Mouse (Mus musculus) limb, embryonic 12.5 days (tissue): ENCODE measurements around the gene Lrrc28. TPM values are rescaled to one million over a fixed set of nuclear protein-coding genes. Genes with fewer than 3 reads are reported as not detected.
"Not testable (repeated sequence)": the region's sequence is repeated elsewhere in the genome, so short reads cannot be mapped to it uniquely, and the experiment has no call there.

Source experiments
- ATAC-seq: fragments of 200-750 bp; cut with Nextera tagmentation; 2 replicates; pipeline ENCODE4 v1.8.0; 2017; ENCODE audit warnings: low read depth, moderate TSS enrichment; ENCODE audit not compliant: insufficient number of reproducible peaks, insufficient read depth, low FRiP score, low TSS enrichment
- H3K27ac ChIP-seq: fragments of 300-500 bp; sonication (generic); 2 replicates; pipeline ENCODE4 v1.5.1; 2016; ENCODE audit warnings: mild to moderate bottlenecking, moderate library complexity
- H3K27me3 ChIP-seq: fragments of 300-500 bp; sonication (generic); 2 replicates; pipeline ENCODE4 v1.6.1; 2016; ENCODE audit warnings: mild to moderate bottlenecking, moderate library complexity
- H3K36me3 ChIP-seq: fragments of 300-500 bp; sonication (generic); 2 replicates; pipeline ENCODE4 v1.6.1; 2016; ENCODE audit warnings: mild to moderate bottlenecking, moderate library complexity
- H3K4me1 ChIP-seq: fragments of 300-500 bp; sonication (generic); replicated peaks from 2 replicates; pipeline ENCODE4 v1.6.1; 2016
- H3K4me2 ChIP-seq: fragments of 300-500 bp; sonication (generic); 2 replicates; pipeline ENCODE4 v1.6.1; 2016; ENCODE audit warnings: mild to moderate bottlenecking, moderate library complexity
- H3K4me3 ChIP-seq: fragments of 300-500 bp; sonication (generic); replicated peaks from 2 replicates; pipeline ENCODE4 v1.5.1; 2016; ENCODE audit warnings: mild to moderate bottlenecking
- H3K9ac ChIP-seq: fragments of 300-500 bp; sonication (generic); replicated peaks from 2 replicates; pipeline ENCODE4 v1.6.1; 2016; ENCODE audit warnings: mild to moderate bottlenecking, moderate library complexity
- H3K9me3 ChIP-seq: fragments of 300-500 bp; sonication (generic); 2 replicates; pipeline ENCODE4 v1.6.1; 2016; ENCODE audit warnings: mild to moderate bottlenecking, moderate library complexity
- WGBS: fragments of 180-500 bp; shearing (Covaris S2); methylation state at CpG from one replicate; pipeline ENCODE4 v1.1.7; 2016; 5-methylcytosine and 5-hydroxymethylcytosine counted together
- polyA plus RNA-seq: library from polyadenylated mRNA; unstranded; fragments of >200 nt; fragmentation: Nextera tagmentation; extraction: Ambion mirVana; gene quantifications from 2 replicates; pipeline ENCODE4 v1.2.1, GENCODE M21; 2016

Lrrc28 gene
- polyA plus RNA-seq, 1 experiment from 2014 or later: 27.1 TPM

GRCm38 (mm10) chr7:67529381-67529780, 115.7 kb downstream of the Lrrc28 start:
- H3K4me1 ChIP-seq: peaks cover 12% of the 10 kb centered on the region
- H3K4me2 ChIP-seq: no peak overlapping the region
- WGBS: 78% methylated on average over 6 of the region's 6 CpGs
- no peaks in the 10 kb centered on the region for H3K9me3 ChIP-seq
- H3K27me3 ChIP-seq: no peaks in the 10 kb centered on the region
- no peak for ATAC-seq
- no peak overlapping the region for H3K27ac ChIP-seq
- peaks cover 4% of the 10 kb centered on the region; the same call in 1 of the 2 replicates for H3K36me3 ChIP-seq
- no peak overlapping the region for H3K4me3 ChIP-seq
- H3K9ac ChIP-seq: no peak overlapping the region

- no peak overlapping the region for H3K4me2 ChIP-seq
- no peak for ATAC-seq
- H3K9ac ChIP-seq: no peak overlapping the region
- H3K9me3 ChIP-seq: no peaks in the 10 kb centered on the region
- H3K36me3 ChIP-seq: peaks cover 4% of the 10 kb centered on the region; the same call in 1 of the 2 replicates
- H3K4me3 ChIP-seq: no peak overlapping the region
- no peaks in the 10 kb centered on the region for H3K27me3 ChIP-seq
- H3K27ac ChIP-seq: no peak overlapping the region
- H3K4me1 ChIP-seq: peaks cover 12% of the 10 kb centered on the region
- 93% methylated on average over 18 of the region's 18 CpGs for WGBS
These were observed 116.2 kb downstream of the Lrrc28 start for GRCm38 (mm10) chr7:67528821-67529221.

GRCm38 (mm10) chr7:67528063-67528811, 116.8 kb downstream of the Lrrc28 start:
- Histone ChIP-seq H3K4me2 (no peak overlapping the region), H3K27ac (peak overlapping the region; percentile 51), H3K4me3 (no peak overlapping the region), H3K9ac (no peak overlapping the region), H3K9me3 (no peaks in the 10 kb centered on the region), H3K27me3 (no peaks in the 10 kb centered on the region), H3K4me1 (peaks cover 12% of the 10 kb centered on the region), H3K36me3 (peaks cover 4% of the 10 kb centered on the region; the same call in 1 of the 2 replicates)
- no peak for ATAC-seq
- 81% methylated on average over 10 of the region's 10 CpGs for WGBS

- no peaks in the 10 kb centered on the region for H3K9me3 ChIP-seq
- peaks cover 12% of the 10 kb centered on the region for H3K4me1 ChIP-seq
- H3K9ac ChIP-seq: no peak overlapping the region
- H3K4me2 ChIP-seq: no peak overlapping the region
- ATAC-seq: no peak
- peaks cover 4% of the 10 kb centered on the region; the same call in 1 of the 2 replicates for H3K36me3 ChIP-seq
- no peak overlapping the region for H3K4me3 ChIP-seq
- H3K27me3 ChIP-seq: no peaks in the 10 kb centered on the region
- WGBS: 93% methylated on average over 3 of the region's 3 CpGs
- no peak overlapping the region for H3K27ac ChIP-seq
These were observed 119.0 kb downstream of the Lrrc28 start for GRCm38 (mm10) chr7:67525886-67526580.

GRCm38 (mm10) chr7:67524069-67524468, 121.0 kb downstream of the Lrrc28 start:
- not testable (repeated sequence) for H3K4me1 ChIP-seq, H3K27me3 ChIP-seq, H3K9me3 ChIP-seq, ATAC-seq, H3K36me3 ChIP-seq, H3K9ac ChIP-seq, H3K4me3 ChIP-seq, H3K4me2 ChIP-seq
- H3K27ac ChIP-seq: peak overlapping the region; percentile 5; the same call in 1 of the 2 replicates
- WGBS: 94% methylated on average over 8 of the region's 8 CpGs

- Histone ChIP-seq H3K4me1 (peaks cover 5% of the 10 kb centered on the region; the same call in 1 of the 2 replicates), H3K4me2 (no peak overlapping the region), H3K36me3 (no peaks in the 10 kb centered on the region; the same call in 1 of the 2 replicates), H3K27ac (peak overlapping the region; percentile 5; the same call in 1 of the 2 replicates), H3K27me3 (no peaks in the 10 kb centered on the region), H3K9ac (no peak overlapping the region), H3K4me3 (no peak overlapping the region), H3K9me3 (no peaks in the 10 kb centered on the region)
- no peak for ATAC-seq
- WGBS: 61% methylated on average over 7 of the region's 7 CpGs
These were observed 121.7 kb downstream of the Lrrc28 start for GRCm38 (mm10) chr7:67523400-67523799.

- not testable (repeated sequence) for H3K27me3 ChIP-seq, H3K27ac ChIP-seq, ATAC-seq, H3K4me1 ChIP-seq, H3K4me3 ChIP-seq, H3K9ac ChIP-seq, H3K4me2 ChIP-seq, H3K9me3 ChIP-seq, H3K36me3 ChIP-seq
- 93% methylated on average over 5 of the region's 5 CpGs for WGBS
These were observed 123.3 kb downstream of the Lrrc28 start for GRCm38 (mm10) chr7:67521731-67522130.

- Histone ChIP-seq H3K9me3 (no peaks in the 10 kb centered on the region), H3K9ac (no peak overlapping the region), H3K27ac (no peak overlapping the region), H3K27me3 (no peaks in the 10 kb centered on the region), H3K4me3 (no peak overlapping the region), H3K4me2 (no peak overlapping the region), H3K4me1 (no peaks in the 10 kb centered on the region), H3K36me3 (no peaks in the 10 kb centered on the region)
- WGBS: 82% methylated on average over 4 of the region's 4 CpGs
- ATAC-seq: no peak
These were observed 124.1 kb downstream of the Lrrc28 start for GRCm38 (mm10) chr7:67520959-67521358.

GRCm38 (mm10) chr7:67520001-67520400, 125.1 kb downstream of the Lrrc28 start:
- 94% methylated on average over 10 of the region's 10 CpGs for WGBS
- Histone ChIP-seq H3K9me3 (no peaks in the 10 kb centered on the region), H3K4me2 (no peak overlapping the region), H3K27me3 (no peaks in the 10 kb centered on the region), H3K36me3 (no peaks in the 10 kb centered on the region), H3K4me1 (no peaks in the 10 kb centered on the region), H3K9ac (no peak overlapping the region; the same call in 1 of the 2 replicates), H3K4me3 (no peak overlapping the region), H3K27ac (no peak overlapping the region)
- no peak for ATAC-seq

- ATAC-seq: no peak
- Histone ChIP-seq H3K27me3 (no peaks in the 10 kb centered on the region), H3K4me2 (no peak overlapping the region), H3K4me1 (no peaks in the 10 kb centered on the region), H3K4me3 (no peak overlapping the region), H3K27ac (no peak overlapping the region), H3K9me3 (no peaks in the 10 kb centered on the region), H3K36me3 (no peaks in the 10 kb centered on the region), H3K9ac (no peak overlapping the region)
- WGBS: 86% methylated on average over 9 of the region's 9 CpGs
These were observed 129.4 kb downstream of the Lrrc28 start for GRCm38 (mm10) chr7:67515621-67516020.

- Histone ChIP-seq H3K4me3 (no peak overlapping the region), H3K36me3 (no peaks in the 10 kb centered on the region), H3K9me3 (no peaks in the 10 kb centered on the region), H3K27me3 (no peaks in the 10 kb centered on the region), H3K27ac (no peak overlapping the region), H3K9ac (no peak overlapping the region), H3K4me2 (no peak overlapping the region), H3K4me1 (no peaks in the 10 kb centered on the region)
- no peak for ATAC-seq
- 64% methylated on average over 10 of the region's 10 CpGs for WGBS
These were observed 130.2 kb downstream of the Lrrc28 start for GRCm38 (mm10) chr7:67514893-67515292.
